Mouse (Mus musculus) hindbrain, embryonic 10.5 days (tissue): ENCODE measurements at regions not wholly inside any gene's neighbourhood (a gene's known extent, or its start where the extent isn't known, plus 50 kb on each side); places are given as distances from the start of the nearest gene placed in this dataset.

ENCODE experiments used
- DNase-seq: peaks from one replicate; pipeline ENCODE4 v3.0.0-alpha.2; 2017; ENCODE audit warnings: low spot score
- H3K27ac ChIP-seq: fragments of 300-500 bp; sonication (generic); 2 replicates; pipeline ENCODE4 v1.5.1; 2016; ENCODE audit warnings: mild to moderate bottlenecking, moderate library complexity
- H3K27me3 ChIP-seq: fragments of 300-500 bp; sonication (generic); 2 replicates; pipeline ENCODE4 v1.6.1; 2016; ENCODE audit warnings: mild to moderate bottlenecking; ENCODE audit not compliant: poor library complexity, insufficient read depth, severe bottlenecking
- H3K36me3 ChIP-seq: fragments of 300-500 bp; sonication (generic); 2 replicates; pipeline ENCODE4 v1.6.1; 2016; ENCODE audit warnings: mild to moderate bottlenecking, moderate library complexity
- H3K4me1 ChIP-seq: fragments of 300-500 bp; sonication (generic); replicated peaks from 2 replicates; pipeline ENCODE4 v1.6.1; 2016; ENCODE audit warnings: mild to moderate bottlenecking
- H3K4me3 ChIP-seq: fragments of 300-500 bp; sonication (generic); 2 replicates; pipeline ENCODE4 v1.5.1; 2016; ENCODE audit warnings: mild to moderate bottlenecking, moderate library complexity
- H3K9me3 ChIP-seq: fragments of 300-500 bp; sonication (generic); 2 replicates; pipeline ENCODE4 v1.6.1; 2016; ENCODE audit warnings: mild to moderate bottlenecking, moderate library complexity
- WGBS: fragments of 180-500 bp; shearing (Covaris S2); methylation state at CpG from one replicate; pipeline ENCODE4 v1.1.7; 2016; 5-methylcytosine and 5-hydroxymethylcytosine counted together

GRCm38 (mm10) chr12:7382455-7382854 lies 595.0 kb upstream of the Apob start:
- Histone ChIP-seq H3K9me3 (no peaks in the 10 kb centered on the region; the same call in 1 of the 2 replicates), H3K4me1 (no peaks in the 10 kb centered on the region), H3K4me3 (no peak overlapping the region), H3K27me3 (no peaks in the 10 kb centered on the region), H3K27ac (no peak overlapping the region), H3K36me3 (no peaks in the 10 kb centered on the region)
- 89% methylated on average over 1 of the region's 1 CpGs for WGBS
- no peak for DNase-seq

DNA sequence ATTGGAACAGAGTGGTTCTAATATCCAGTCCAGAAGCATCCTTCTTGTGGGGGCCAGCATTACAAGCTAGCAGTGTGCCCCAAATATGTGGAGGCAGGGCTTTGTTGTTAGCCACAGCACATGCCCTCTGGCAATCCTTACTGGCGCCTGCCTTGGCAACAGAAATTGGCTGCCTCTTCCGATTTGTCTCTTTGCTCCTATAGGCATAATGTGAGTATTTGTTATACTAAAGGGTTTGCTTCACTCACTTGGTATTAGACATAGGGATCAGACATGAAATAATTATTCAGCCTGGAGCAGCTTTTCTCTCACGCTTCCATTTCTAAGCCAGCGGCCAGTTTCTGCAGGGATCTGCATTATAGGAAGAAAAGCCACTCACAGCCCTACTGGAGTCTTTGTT lies 573.6 kb upstream of the Apob start:
- Histone ChIP-seq H3K4me3 (no peak overlapping the region), H3K27me3 (no peaks in the 10 kb centered on the region), H3K36me3 (no peaks in the 10 kb centered on the region), H3K27ac (no peak overlapping the region), H3K4me1 (no peaks in the 10 kb centered on the region), H3K9me3 (no peaks in the 10 kb centered on the region)
- WGBS: 86% methylated on average over 4 of the region's 4 CpGs
- no peak for DNase-seq

GRCm38 (mm10) chr12:7411810-7412209 lies 565.6 kb upstream of the Apob start:
- H3K4me3 ChIP-seq: no peak overlapping the region
- WGBS: 92% methylated on average over 4 of the region's 4 CpGs
- H3K27ac ChIP-seq: no peak overlapping the region
- H3K36me3 ChIP-seq: no peaks in the 10 kb centered on the region
- no peak for DNase-seq
- no peaks in the 10 kb centered on the region for H3K9me3 ChIP-seq
- H3K4me1 ChIP-seq: no peaks in the 10 kb centered on the region
- no peaks in the 10 kb centered on the region for H3K27me3 ChIP-seq

DNA sequence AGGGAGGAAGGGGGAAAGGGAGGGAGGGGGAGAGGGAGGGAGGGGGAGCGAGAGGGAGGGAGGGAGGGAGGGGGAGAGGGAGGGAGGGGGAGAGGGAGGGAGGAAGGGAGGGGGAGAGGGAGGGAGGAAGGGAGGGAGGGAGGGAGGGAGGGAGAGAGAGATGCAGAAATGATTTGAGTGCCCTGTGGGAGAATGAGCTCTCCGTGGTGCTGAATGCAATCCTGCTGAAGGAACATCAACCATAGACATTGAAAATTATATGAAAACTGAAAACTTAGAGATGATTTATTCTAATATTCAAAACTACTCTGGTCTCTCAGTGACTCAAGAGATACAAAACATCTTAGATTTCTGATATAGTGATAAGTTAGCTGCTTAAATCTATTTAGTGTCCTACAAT lies 557.2 kb upstream of the Apob start:
- no peaks in the 10 kb centered on the region for H3K27me3 ChIP-seq
- no peak overlapping the region for H3K27ac ChIP-seq
- no peaks in the 10 kb centered on the region for H3K9me3 ChIP-seq
- peak; percentile 6 for DNase-seq
- 29% methylated on average over 1 of the region's 2 CpGs for WGBS
- no peak overlapping the region for H3K4me3 ChIP-seq
- H3K4me1 ChIP-seq: no peaks in the 10 kb centered on the region
- no peaks in the 10 kb centered on the region for H3K36me3 ChIP-seq

- WGBS: 68% methylated on average over 2 of the region's 2 CpGs
- Histone ChIP-seq H3K4me1 (no peaks in the 10 kb centered on the region), H3K4me3 (no peak overlapping the region)
Measured at GRCm38 (mm10) chr12:7421826-7422540, 555.5 kb upstream of the Apob start.

GRCm38 (mm10) chr12:7430981-7431380 lies 546.5 kb upstream of the Apob start:
- DNase-seq: no peak
- H3K27me3 ChIP-seq: no peaks in the 10 kb centered on the region
- H3K4me1 ChIP-seq: no peaks in the 10 kb centered on the region
- H3K27ac ChIP-seq: no peak overlapping the region
- H3K9me3 ChIP-seq: no peaks in the 10 kb centered on the region
- WGBS: 84% methylated on average over 4 of the region's 4 CpGs
- H3K36me3 ChIP-seq: no peaks in the 10 kb centered on the region
- no peak overlapping the region for H3K4me3 ChIP-seq

More at GRCm38 (mm10) chr12:7421826-7422540, 555.5 kb upstream of the Apob start:
- Histone ChIP-seq H3K9me3 (no peaks in the 10 kb centered on the region), H3K27ac (no peak overlapping the region), H3K27me3 (no peaks in the 10 kb centered on the region), H3K36me3 (no peaks in the 10 kb centered on the region)
- DNase-seq: no peak

- H3K27ac ChIP-seq: no peak overlapping the region
- H3K27me3 ChIP-seq: no peaks in the 10 kb centered on the region
- no peaks in the 10 kb centered on the region for H3K36me3 ChIP-seq
- H3K4me1 ChIP-seq: no peaks in the 10 kb centered on the region
- DNase-seq: no peak
- H3K9me3 ChIP-seq: no peaks in the 10 kb centered on the region
- 90% methylated on average over 2 of the region's 2 CpGs for WGBS
- no peak overlapping the region for H3K4me3 ChIP-seq
Measured at GRCm38 (mm10) chr12:7445238-7445637, 532.2 kb upstream of the Apob start.

DNA sequence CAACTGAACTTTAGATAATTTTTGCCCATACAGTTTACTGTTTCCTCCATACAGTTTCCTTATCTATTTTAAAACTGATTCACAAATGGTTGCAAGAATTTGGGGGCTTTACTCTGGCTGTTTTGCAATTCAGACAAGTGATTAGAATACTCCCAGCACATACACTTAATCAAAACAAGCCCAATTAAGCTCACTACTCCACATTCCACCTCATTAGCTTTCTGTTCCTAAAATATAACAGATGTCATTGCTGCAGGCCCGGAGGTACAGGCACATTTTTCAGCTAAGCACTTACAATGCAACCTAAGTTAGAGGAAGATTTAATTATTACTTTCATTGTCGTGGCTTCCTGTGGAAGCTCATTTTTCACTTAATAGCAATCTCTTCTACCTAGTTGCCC lies 526.9 kb upstream of the Apob start:
- WGBS: 74% methylated on average over 2 of the region's 2 CpGs
- no peaks in the 10 kb centered on the region for H3K4me1 ChIP-seq

DNA sequence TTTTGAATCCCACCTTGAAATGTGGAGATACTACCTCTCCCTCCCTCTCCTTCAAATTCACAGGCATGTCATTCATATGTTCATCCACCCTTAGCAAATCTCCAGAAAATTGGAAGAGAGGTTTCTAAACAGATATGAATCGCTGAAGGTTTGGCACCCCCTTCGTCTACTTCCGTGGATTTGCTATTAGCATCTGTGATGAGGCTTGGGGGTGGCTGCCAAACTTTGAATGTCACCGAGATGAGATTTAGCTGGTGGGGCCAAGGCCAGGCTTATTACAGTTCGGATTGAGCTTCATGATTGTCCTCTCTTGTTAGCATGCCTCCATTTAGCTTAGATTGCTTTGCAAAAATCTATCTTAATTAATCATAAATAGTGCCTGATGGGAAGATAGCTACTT lies 520.4 kb upstream of the Apob start:
- WGBS: 90% methylated on average over 5 of the region's 5 CpGs
- no peak for DNase-seq
- no peaks in the 10 kb centered on the region for H3K9me3 ChIP-seq
- no peak overlapping the region for H3K27ac ChIP-seq
- H3K4me1 ChIP-seq: no peaks in the 10 kb centered on the region
- H3K4me3 ChIP-seq: no peak overlapping the region
- no peaks in the 10 kb centered on the region for H3K27me3 ChIP-seq
- H3K36me3 ChIP-seq: no peaks in the 10 kb centered on the region

More for the DNA sequence above, 526.9 kb upstream of the Apob start:
- Histone ChIP-seq H3K4me3 (no peak overlapping the region), H3K9me3 (no peaks in the 10 kb centered on the region), H3K27ac (no peak overlapping the region), H3K27me3 (no peaks in the 10 kb centered on the region), H3K36me3 (no peaks in the 10 kb centered on the region)
- no peak for DNase-seq

- no peaks in the 10 kb centered on the region for H3K9me3 ChIP-seq
- H3K36me3 ChIP-seq: no peaks in the 10 kb centered on the region
- H3K27me3 ChIP-seq: no peaks in the 10 kb centered on the region
- DNase-seq: no peak
- WGBS: 86% methylated on average over 4 of the region's 4 CpGs
- H3K4me3 ChIP-seq: no peak overlapping the region
- no peak overlapping the region for H3K27ac ChIP-seq
- no peaks in the 10 kb centered on the region for H3K4me1 ChIP-seq
Measured at GRCm38 (mm10) chr12:7457544-7457943, 519.9 kb upstream of the Apob start.

- DNase-seq: no peak
- H3K36me3 ChIP-seq: no peaks in the 10 kb centered on the region
- no peak overlapping the region for H3K27ac ChIP-seq
- WGBS: 18% methylated on average over 1 of the region's 1 CpGs
- no peaks in the 10 kb centered on the region for H3K27me3 ChIP-seq
- H3K4me1 ChIP-seq: 0 out of 2 replicates have a peak, but pooled peaks cover 4% of the 10 kb centered on the region
- H3K4me3 ChIP-seq: no peak overlapping the region
- no peaks in the 10 kb centered on the region for H3K9me3 ChIP-seq
Measured at GRCm38 (mm10) chr12:7464947-7465346, 512.5 kb upstream of the Apob start.

DNA sequence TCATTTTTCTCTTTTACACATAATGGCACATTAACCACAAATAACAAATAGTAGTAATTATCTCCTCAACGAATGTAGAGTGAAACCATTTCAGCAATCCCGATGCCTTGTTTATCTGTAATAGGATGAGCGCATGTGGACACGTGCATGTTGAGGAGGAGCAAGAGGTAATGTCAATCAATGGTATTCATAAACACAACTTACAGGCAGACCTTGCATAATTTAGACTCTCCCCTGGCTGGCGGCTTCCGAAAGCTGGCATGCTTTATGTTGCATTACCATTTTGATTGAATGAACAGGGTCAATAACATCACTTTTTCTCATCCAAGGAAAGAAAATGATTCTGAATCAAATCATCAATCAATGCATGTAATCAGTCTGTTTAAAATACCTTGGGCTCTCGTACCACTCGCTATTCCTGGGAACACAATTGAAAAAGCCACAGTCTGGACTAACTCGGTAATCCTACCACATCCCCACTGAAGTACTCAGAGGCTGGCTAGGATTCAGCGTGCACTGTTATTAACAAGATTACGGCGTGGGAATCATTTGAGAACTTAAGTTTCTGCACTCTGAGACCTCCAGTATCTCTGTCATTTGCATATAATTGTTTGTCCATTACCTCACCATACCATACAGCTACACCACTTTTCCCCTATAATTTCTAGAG lies 464.7 kb upstream of the Apob start:
- WGBS: 88% methylated on average over 12 of the region's 12 CpGs
- H3K27me3 ChIP-seq: no peaks in the 10 kb centered on the region
- DNase-seq: no peak
- H3K4me1 ChIP-seq: no peaks in the 10 kb centered on the region
- H3K36me3 ChIP-seq: no peaks in the 10 kb centered on the region
- no peaks in the 10 kb centered on the region for H3K9me3 ChIP-seq
- H3K27ac ChIP-seq: no peak overlapping the region
- no peak overlapping the region for H3K4me3 ChIP-seq

- H3K27me3 ChIP-seq: no peaks in the 10 kb centered on the region
- no peaks in the 10 kb centered on the region for H3K4me1 ChIP-seq
- H3K36me3 ChIP-seq: no peaks in the 10 kb centered on the region
- DNase-seq: no peak
- no peak overlapping the region for H3K4me3 ChIP-seq
- no peaks in the 10 kb centered on the region for H3K9me3 ChIP-seq
- no peak overlapping the region for H3K27ac ChIP-seq
Measured at GRCm38 (mm10) chr12:7537389-7537788, 440.1 kb upstream of the Apob start.
